Mouse (Mus musculus) B cell, adult 62 days (primary cell): Measurements from ENCODE around the gene Slc6a11. TPM values are rescaled to one million over a fixed set of nuclear protein-coding genes. Genes with fewer than 3 reads are reported as not detected.

Experiments
- total RNA-seq: library from RNA; stranded (reverse); gene quantifications from 4 replicates; pipeline ENCODE4 v1.2.4, GENCODE M21; 2023

Gene Slc6a11
- not detected in 4 replicates for total RNA-seq

GRCm38 (mm10) chr6:114131122-114131872, at the start of gene Slc6a11:
TSS of gene Slc6a11 (plus strand) at chr6:114131241.

GRCm38 (mm10) chr6:114282469-114283277, 151.6 kb downstream of the Slc6a11 start, which contains the start of gene Slc6a1:
TSS of gene Slc6a1 (plus strand) at chr6:114282635.

Other genes with a start within 250 kb of the Slc6a11 start
- gene Atp2b2, start 88.6 kb upstream of the Slc6a11 start, total RNA-seq = 0.09 to 0.15 TPM (median 0.12 TPM) in 3 of 4 replicates, not detected in the other
- gene Slc6a1, start 151.4 kb downstream of the Slc6a11 start, total RNA-seq = not detected in 4 replicates